Mouse (Mus musculus) intestine, postnatal 0 days (tissue): ENCODE data around the gene Gm21976. TPM values are rescaled to one million over a fixed set of nuclear protein-coding genes. Genes with fewer than 3 reads are reported as not detected.

ENCODE experiments used
- ATAC-seq: fragments of 200-750 bp; cut with Nextera tagmentation; 2 replicates; pipeline ENCODE4 v1.8.0; 2017; ENCODE audit warnings: mild to moderate bottlenecking, moderate TSS enrichment, moderate library complexity
- H3K27ac ChIP-seq: fragments of 300-500 bp; sonication (generic); 2 replicates; pipeline ENCODE4 v1.5.1; 2014; ENCODE audit warnings: mild to moderate bottlenecking, low read depth, low read length, moderate library complexity
- H3K27me3 ChIP-seq: fragments of 300-500 bp; sonication (generic); replicated peaks from 2 replicates; pipeline ENCODE4 v1.6.1; 2014; ENCODE audit warnings: low read length, mixed read lengths; ENCODE audit not compliant: control insufficient read depth, insufficient read depth
- H3K36me3 ChIP-seq: fragments of 300-500 bp; sonication (generic); 2 replicates; pipeline ENCODE4 v1.6.1; 2014; ENCODE audit warnings: mild to moderate bottlenecking, moderate library complexity; ENCODE audit not compliant: control insufficient read depth, insufficient read depth
- H3K4me1 ChIP-seq: fragments of 300-500 bp; sonication (generic); replicated peaks from 2 replicates; pipeline ENCODE4 v1.6.1; 2014; ENCODE audit warnings: antibody characterized with exemption, low read length, mixed read lengths; ENCODE audit not compliant: control insufficient read depth, insufficient read depth
- H3K4me2 ChIP-seq: fragments of 300-500 bp; sonication (generic); replicated peaks from 2 replicates; pipeline ENCODE4 v1.6.1; 2014; ENCODE audit warnings: low read depth, mild to moderate bottlenecking, moderate library complexity
- H3K4me3 ChIP-seq: fragments of 300-500 bp; sonication (generic); 2 replicates; pipeline ENCODE4 v1.5.1; 2014; ENCODE audit warnings: low read depth, low read length
- H3K9ac ChIP-seq: fragments of 300-500 bp; sonication (generic); 2 replicates; pipeline ENCODE4 v1.6.1; 2014; ENCODE audit warnings: mild to moderate bottlenecking, low read depth, low read length
- H3K9me3 ChIP-seq: fragments of 300-500 bp; sonication (generic); 2 replicates; pipeline ENCODE4 v1.6.1; 2016; ENCODE audit warnings: mixed run types; ENCODE audit not compliant: control insufficient read depth
- CTCF ChIP-seq: sonication (generic); IDR thresholded peaks from 2 replicates; pipeline ENCODE4 v1.5.1; 2016; ENCODE audit warnings: low read depth, mild to moderate bottlenecking, control low read depth, antibody characterized with exemption, moderate library complexity
- WGBS: fragments of 180-500 bp; shearing (Covaris S2); extraction: QIAGEN DNeasy Blood & Tissue Kit; methylation state at CpG from one replicate; pipeline ENCODE4 v1.1.7; 2014; 5-methylcytosine and 5-hydroxymethylcytosine counted together
- polyA plus RNA-seq: library from polyadenylated mRNA; unstranded; fragments of >200 nt; fragmentation: Nextera tagmentation; extraction: Ambion mirVana; gene quantifications from 2 replicates; pipeline ENCODE4 v1.2.1, GENCODE M21; 2015

The Gm21976 gene
- polyA plus RNA-seq, 1 experiment from 2014 or later, result not detected

GRCm38 (mm10) chr13:98245386-98245785 is 34.3 kb upstream of the Gm21976 start:
- WGBS, result 68% methylated on average over 7 of the region's 7 CpGs

GRCm38 (mm10) chr13:98249594-98249993 is 30.1 kb upstream of the Gm21976 start:
- 88% methylated on average over 10 of the region's 10 CpGs for WGBS
- no peak for ATAC-seq
- no peak overlapping the region for H3K4me3 ChIP-seq
- TF ChIP-seq CTCF, result no peak
- H3K27ac ChIP-seq, result no peak overlapping the region
- H3K36me3 ChIP-seq, result peaks cover 59% of the 10 kb centered on the region
- no peaks in the 10 kb centered on the region for H3K9me3 ChIP-seq
- no peak overlapping the region for H3K4me2 ChIP-seq
- H3K27me3 ChIP-seq, result no peaks in the 10 kb centered on the region
- no peaks in the 10 kb centered on the region for H3K4me1 ChIP-seq
- H3K9ac ChIP-seq, result no peak overlapping the region

More at GRCm38 (mm10) chr13:98245386-98245785, 34.3 kb upstream of the Gm21976 start:
- H3K9me3 ChIP-seq, result no peaks in the 10 kb centered on the region
- H3K36me3 ChIP-seq, result peaks cover 30% of the 10 kb centered on the region
- H3K4me3 ChIP-seq, result no peak overlapping the region
- H3K4me1 ChIP-seq, result no peaks in the 10 kb centered on the region
- H3K27ac ChIP-seq, result no peak overlapping the region
- no peaks in the 10 kb centered on the region for H3K27me3 ChIP-seq
- no peak for ATAC-seq
- H3K9ac ChIP-seq, result no peak overlapping the region
- no peak for TF ChIP-seq CTCF
- H3K4me2 ChIP-seq, result no peak overlapping the region

GRCm38 (mm10) chr13:98254921-98255320 is 24.8 kb upstream of the Gm21976 start:
- H3K36me3 ChIP-seq, result peaks cover 62% of the 10 kb centered on the region
- H3K9ac ChIP-seq, result no peak overlapping the region
- peak; percentile 38 for TF ChIP-seq CTCF
- no peaks in the 10 kb centered on the region for H3K27me3 ChIP-seq
- H3K4me3 ChIP-seq, result no peak overlapping the region
- no peaks in the 10 kb centered on the region for H3K9me3 ChIP-seq
- H3K27ac ChIP-seq, result no peak overlapping the region
- no peaks in the 10 kb centered on the region for H3K4me1 ChIP-seq
- ATAC-seq, result no peak
- H3K4me2 ChIP-seq, result no peak overlapping the region
- 78% methylated on average over 9 of the region's 9 CpGs for WGBS

- Histone ChIP-seq H3K4me3 (peak within 1 kb of the TSS; percentile 60), H3K27ac (peak within 1 kb of the TSS; percentile 91), H3K4me2 (peak within 1 kb of the TSS; percentile 94), H3K9me3 (no peaks in the 10 kb centered on the region), H3K36me3 (peaks cover 20% of the 10 kb centered on the region), H3K27me3 (no peaks in the 10 kb centered on the region), H3K4me1 (no peaks in the 10 kb centered on the region), H3K9ac (peak within 1 kb of the TSS; percentile 74)
- WGBS, result under 1% methylated on average over 71 of the region's 71 CpGs
- TF ChIP-seq CTCF, result no peak
- ATAC-seq, result peak; percentile 99
Measured at GRCm38 (mm10) chr13:98262636-98263457, 16.8 kb upstream of the Gm21976 start, which contains the start of the genes Utp15 and Ankra2. Gene Utp15 (minus strand): TSS chr13:98263041. Gene Ankra2 (plus strand): TSS chr13:98263074.

DNA sequence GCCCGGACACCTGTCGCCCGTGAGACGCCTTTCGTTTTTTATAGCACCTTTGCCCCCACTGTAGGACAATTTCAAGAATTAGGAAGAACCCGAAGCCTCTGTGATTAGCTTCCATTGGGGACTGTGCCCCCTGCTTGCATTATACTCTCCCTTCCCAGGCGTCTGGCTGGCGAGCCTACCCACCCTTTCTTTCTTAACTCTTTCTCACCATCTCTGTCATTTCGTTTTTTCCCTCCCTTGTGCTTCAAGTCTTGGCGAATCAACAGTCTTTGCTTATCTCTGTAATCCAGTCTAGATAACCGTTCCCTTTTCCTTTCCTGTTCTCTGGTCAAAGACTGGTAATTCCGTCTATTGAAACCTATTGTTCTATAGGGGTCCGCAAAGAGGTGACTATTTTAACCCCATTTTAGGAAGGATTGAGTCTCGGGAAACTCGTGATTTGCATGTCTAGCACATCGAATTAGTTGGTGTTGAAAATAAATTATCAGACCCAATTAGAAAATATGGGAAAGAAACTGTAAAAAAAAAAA is 16.2 kb upstream of the Gm21976 start:
- H3K4me3 ChIP-seq, result peak overlapping the region; percentile 60
- no peak; the same call in 1 of the 2 replicates for ATAC-seq

GRCm38 (mm10) chr13:98264111-98264510 is 15.6 kb upstream of the Gm21976 start:
- H3K4me1 ChIP-seq, result no peaks in the 10 kb centered on the region
- H3K36me3 ChIP-seq, result peaks cover 15% of the 10 kb centered on the region
- no peaks in the 10 kb centered on the region for H3K9me3 ChIP-seq
- H3K9ac ChIP-seq, result no peak overlapping the region
- WGBS, result 23% methylated on average over 5 of the region's 5 CpGs
- no peak overlapping the region for H3K27ac ChIP-seq
- peak overlapping the region; percentile 60 for H3K4me3 ChIP-seq
- ATAC-seq, result no peak
- peak overlapping the region; percentile 94 for H3K4me2 ChIP-seq
- H3K27me3 ChIP-seq, result no peaks in the 10 kb centered on the region
- TF ChIP-seq CTCF, result no peak

More for the DNA sequence above, 16.2 kb upstream of the Gm21976 start:
- no peaks in the 10 kb centered on the region for H3K9me3 ChIP-seq
- peak overlapping the region; percentile 74 for H3K9ac ChIP-seq
- H3K4me1 ChIP-seq, result no peaks in the 10 kb centered on the region
- H3K27ac ChIP-seq, result peak overlapping the region; percentile 91
- H3K4me2 ChIP-seq, result peak overlapping the region; percentile 94
- H3K27me3 ChIP-seq, result no peaks in the 10 kb centered on the region
- H3K36me3 ChIP-seq, result peaks cover 15% of the 10 kb centered on the region
- WGBS, result under 1% methylated on average over 16 of the region's 16 CpGs
- TF ChIP-seq CTCF, result no peak
